Mouse (Mus musculus) Patski (cell line): ENCODE measurements around the gene Hoxa3. TPM values are rescaled to one million over a fixed set of nuclear protein-coding genes. Genes with fewer than 3 reads are reported as not detected.

Experiments used
- ATAC-seq: fragments of 100-300 bp; one replicate; pipeline ENCODE4 v1.8.0; 2021
- CTCF ChIA-PET: fragments of 350-600 bp; sonication (Branson Sonifier 250); formaldehyde crosslinking; loops from one replicate; lab custom pipeline; 2022; ENCODE audit warnings: inconsistent platforms; lab: Charles Lee
- POLR2A ChIA-PET: fragments of 350-600 bp; sonication (Branson Sonifier 250); formaldehyde crosslinking; loops from one replicate; lab custom pipeline; 2022; ENCODE audit warnings: antibody characterized with exemption, inconsistent platforms; lab: Charles Lee
- DNase-seq: peaks from one replicate; pipeline ENCODE4 v3.0.0-alpha.2; 2011; ENCODE audit warnings: low read depth, low spot score
- H3K27me3 ChIP-seq: fragments of 371-371 bp; one replicate; pipeline ENCODE4 v1.5.1; 2021
- CTCF ChIP-seq: fragments of 100-300 bp; IDR thresholded peaks from one replicate; pipeline ENCODE4 v1.5.1; 2021
- in situ Hi-C: fragments of 300-500 bp; cut with MboI; formaldehyde crosslinking; loops from 3 replicates; pipeline ENCODE4 v1.11.1; 2018; ENCODE audit warnings: low pct_unique_long_range_greater_than_20kb, mixed read lengths
- polyA plus RNA-seq: library from polyadenylated mRNA; unstranded; gene quantifications from one replicate; pipeline ENCODE4 v1.2.3, GENCODE M21; 2021

Hoxa3 gene
- polyA plus RNA-seq, 1 experiment from 2014 or later, result 12.3 TPM

DNA sequence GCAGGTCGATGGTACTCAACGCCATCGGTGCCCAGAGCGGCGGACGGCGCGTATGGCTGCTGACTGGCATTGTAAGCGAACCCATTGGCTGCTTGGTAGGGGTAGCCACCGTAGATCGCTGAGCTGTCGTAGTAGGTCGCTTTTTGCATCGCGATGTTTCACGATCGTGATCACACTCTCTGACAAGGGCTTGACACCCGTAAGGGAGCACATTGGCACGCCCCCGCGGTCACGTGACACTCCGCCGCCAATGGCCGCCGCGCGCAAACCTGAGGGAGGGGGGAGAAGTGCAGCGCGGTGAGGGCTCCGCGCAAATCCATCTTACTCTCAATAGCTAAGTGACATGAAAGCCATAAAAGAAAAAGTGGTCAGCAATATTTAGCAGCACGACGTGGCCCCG lies 40.6 kb downstream of the Hoxa3 start:
- ATAC-seq (peak; percentile 49), DNase-seq (no peak)
- ChIA-PET POLR2A (interaction anchor here (0.8 to 16.4 kb wide), 5 partner anchors 11 to 73 kb away, joined by 3 to 378 read pairs (median 8); partner anchors contain the start of genes Gm28308, Hoxa10, Hoxa11 and Hoxa3), CTCF (interaction anchor here (1.1 to 1.8 kb wide), 2 partner anchors 9 to 11 kb away, joined by 4 to 6 read pairs; no protein-coding TSS in a partner anchor)
- TF ChIP-seq CTCF, result no peak
- no peaks in the 10 kb centered on the region for H3K27me3 ChIP-seq
- in situ Hi-C loops, result loop anchor here (10.0 kb wide), 1 partner anchor 52 kb away; the partner anchor contains the start of gene Hoxa7

DNA sequence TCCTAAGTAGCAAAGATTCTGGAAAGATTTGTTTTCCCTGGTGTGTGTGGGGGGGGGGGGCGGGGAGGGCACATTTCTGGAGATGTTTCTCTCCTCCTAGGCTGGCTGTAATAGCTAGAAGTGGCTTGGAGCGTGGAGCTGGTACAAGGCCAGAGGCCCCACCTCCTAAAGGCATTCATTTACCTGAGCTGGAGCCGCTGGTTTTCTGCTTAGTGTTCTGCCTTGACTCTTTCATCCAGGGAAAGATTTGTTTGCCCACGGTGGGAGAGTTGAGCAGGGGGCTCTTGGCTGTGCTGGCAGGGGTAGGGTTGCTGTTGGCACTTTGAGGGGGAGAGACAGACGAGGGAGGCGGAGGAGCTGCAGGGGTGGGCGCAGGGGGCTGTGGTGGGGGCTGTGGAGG lies 41.2 kb downstream of the Hoxa3 start:
- DNase-seq, result no peak
- ChIA-PET POLR2A (interaction anchor here (1.4 to 16.4 kb wide), 4 partner anchors 10 to 73 kb away, joined by 7 to 378 read pairs (median 12); partner anchors contain the start of genes Gm28308, Hoxa10, Hoxa11 and Hoxa3), CTCF (interaction anchor here (1.1 to 1.8 kb wide), 2 partner anchors 9 to 10 kb away, joined by 4 to 6 read pairs; no protein-coding TSS in a partner anchor)
- no peaks in the 10 kb centered on the region for H3K27me3 ChIP-seq
- no peak for ATAC-seq
- TF ChIP-seq CTCF, result no peak
- in situ Hi-C loops, result loop anchor here (10.0 kb wide), 1 partner anchor 53 kb away; the partner anchor contains the start of gene Hoxa7

DNA sequence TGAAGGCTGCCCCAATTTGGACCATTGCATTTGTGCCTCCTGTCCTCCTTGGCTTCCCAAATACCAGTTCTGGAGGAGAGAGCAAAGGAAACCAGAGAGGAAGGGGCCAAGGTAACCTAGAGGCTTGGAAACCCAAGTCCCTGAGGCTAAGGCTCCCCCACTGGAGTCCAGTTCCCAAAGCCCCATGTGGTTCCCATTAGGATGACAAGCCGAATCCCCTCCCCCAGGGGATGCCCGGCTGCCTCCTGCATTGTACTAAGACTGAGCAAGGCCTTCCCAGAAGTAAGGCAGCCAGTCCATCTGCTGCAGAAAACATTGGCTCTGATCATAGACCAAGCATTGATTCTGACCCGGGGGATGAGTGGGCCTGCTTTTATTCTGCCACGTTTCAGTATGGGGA lies 41.8 kb downstream of the Hoxa3 start:
- no peaks in the 10 kb centered on the region for H3K27me3 ChIP-seq
- ATAC-seq (no peak), DNase-seq (no peak)
- in situ Hi-C loops, result loop anchor here (10.0 kb wide), 1 partner anchor 53 kb away; the partner anchor contains the start of gene Hoxa7
- ChIA-PET POLR2A (interaction anchor here (2.9 to 16.4 kb wide), 2 partner anchors 10 to 53 kb away, joined by 16 to 378 read pairs; partner anchors contain the start of genes Gm28308, Hoxa10, Hoxa3 and Hoxa6), CTCF (interaction anchor here (0.7 to 1.8 kb wide), 2 partner anchors 9 to 10 kb away, joined by 3 to 6 read pairs; no protein-coding TSS in a partner anchor)
- no peak for TF ChIP-seq CTCF

DNA sequence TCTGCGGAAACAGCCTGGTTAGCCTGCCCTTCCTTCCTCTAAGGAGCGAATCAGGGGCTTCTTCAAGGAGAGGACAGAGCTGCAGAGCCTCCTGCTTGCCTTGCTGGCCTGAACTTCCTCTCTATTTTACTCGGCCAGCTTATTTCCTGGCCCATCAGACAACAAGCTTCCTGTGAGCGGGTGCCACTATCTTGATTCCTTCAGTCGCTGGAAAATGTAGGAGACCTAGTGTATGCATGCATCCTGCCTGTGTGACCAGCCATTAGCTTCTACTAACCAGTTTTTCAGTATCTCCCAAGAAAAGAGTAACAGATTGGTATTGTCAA lies 42.3 kb downstream of the Hoxa3 start:
- CTCF ChIA-PET, result interaction anchor here (0.7 kb wide), 1 partner anchor 8 kb away, joined by 3 read pairs; no protein-coding TSS in a partner anchor
- TF ChIP-seq CTCF, result no peak
- ATAC-seq, result no peak

DNA sequence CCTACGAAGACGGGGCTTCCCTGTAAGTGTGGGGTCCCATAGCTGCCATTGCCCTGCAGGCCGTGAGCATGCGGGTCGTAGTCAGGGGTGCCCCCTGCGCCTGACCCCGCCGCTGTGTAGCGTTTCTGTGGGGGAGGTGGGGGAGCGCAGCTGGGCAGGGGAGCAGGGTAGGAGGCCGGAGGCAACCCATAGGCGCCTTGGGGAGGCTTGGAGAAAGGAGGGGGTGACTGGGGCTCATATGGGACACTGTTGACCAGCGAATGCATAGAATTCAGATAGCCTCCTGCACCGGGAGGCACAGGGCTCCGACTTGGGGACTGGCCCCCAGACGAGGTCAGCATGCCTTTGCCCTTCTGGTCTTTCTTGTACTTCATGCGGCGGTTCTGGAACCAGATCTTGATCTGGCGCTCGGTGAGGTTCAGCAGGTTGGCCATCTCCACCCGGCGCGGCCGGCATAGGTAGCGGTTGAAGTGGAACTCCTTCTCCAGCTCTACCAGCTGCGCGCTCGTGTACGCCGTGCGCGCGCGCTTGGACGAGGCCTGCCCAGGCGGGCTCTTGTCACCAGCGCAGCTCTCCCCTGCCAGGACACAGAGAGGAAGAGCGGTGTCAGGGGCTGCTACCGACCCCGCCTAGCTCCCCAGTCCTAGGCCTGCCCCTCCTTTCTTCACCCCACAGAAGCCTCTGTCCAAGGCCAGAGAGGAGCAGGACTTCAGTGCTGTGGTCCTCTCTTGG lies 42.8 kb downstream of the Hoxa3 start:
- ChIA-PET CTCF (interaction anchor here (0.7 kb wide), 1 partner anchor 8 kb away, joined by 3 read pairs; no protein-coding TSS in a partner anchor), POLR2A (interaction anchor here (2.9 to 16.4 kb wide), 2 partner anchors 9 to 54 kb away, joined by 16 to 378 read pairs; partner anchors contain the start of genes Gm28308, Hoxa10, Hoxa3 and Hoxa6)
- H3K27me3 ChIP-seq, result no peaks in the 10 kb centered on the region
- in situ Hi-C loops, result loop anchor here (10.0 kb wide), 1 partner anchor 54 kb away; the partner anchor contains the start of gene Hoxa7
- no peak for DNase-seq
- no peak for ATAC-seq
- TF ChIP-seq CTCF, result no peak

More for the DNA sequence above, 42.3 kb downstream of the Hoxa3 start:
- in situ Hi-C loops, result loop anchor here (10.0 kb wide), 1 partner anchor 54 kb away; the partner anchor contains the start of gene Hoxa7
- no peaks in the 10 kb centered on the region for H3K27me3 ChIP-seq
- POLR2A ChIA-PET, result interaction anchor here (2.9 to 16.4 kb wide), 2 partner anchors 9 to 54 kb away, joined by 16 to 378 read pairs; partner anchors contain the start of genes Gm28308, Hoxa10, Hoxa3 and Hoxa6
- DNase-seq, result no peak

DNA sequence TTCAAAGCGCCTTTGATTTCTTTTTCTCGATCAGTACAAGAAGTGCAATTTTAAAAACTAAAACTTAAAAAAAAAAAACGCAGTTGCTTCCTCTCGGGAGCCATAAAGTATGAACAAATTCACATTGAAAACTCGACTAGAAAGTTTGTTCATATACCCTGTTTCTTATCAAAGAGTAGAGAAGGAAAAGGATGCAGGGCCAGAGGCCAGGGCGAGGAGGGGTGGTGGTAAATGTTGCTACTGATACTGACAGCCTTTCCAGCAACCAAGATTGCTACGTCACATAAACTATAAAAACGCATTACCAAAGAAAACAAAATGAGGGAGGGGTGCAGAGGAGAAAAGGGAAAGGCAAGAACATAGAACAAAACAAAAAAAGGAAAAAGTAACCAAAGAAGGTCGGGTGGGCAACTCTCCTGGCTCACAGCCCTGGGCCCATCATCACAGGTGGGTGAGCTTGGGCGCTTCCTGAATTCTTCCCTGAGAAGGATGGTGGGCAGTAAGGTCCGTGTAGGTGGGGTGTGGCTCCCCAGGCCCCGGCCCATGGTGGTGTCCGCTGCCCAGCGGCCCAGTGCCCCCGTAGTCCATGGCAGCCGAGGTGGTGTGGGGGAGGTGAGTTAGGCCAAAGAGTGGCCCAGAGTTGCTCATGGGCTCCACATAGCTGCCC lies 43.5 kb downstream of the Hoxa3 start:
- TF ChIP-seq CTCF, result no peak
- in situ Hi-C loops, result loop anchor here (10.0 kb wide), 1 partner anchor 55 kb away; the partner anchor contains the start of gene Hoxa7
- DNase-seq (no peak), ATAC-seq (no peak)
- no peaks in the 10 kb centered on the region for H3K27me3 ChIP-seq
- POLR2A ChIA-PET, result interaction anchor here (16.4 kb wide), 1 partner anchor 55 kb away, joined by 378 read pairs; the partner anchor contains the start of genes Gm28308, Hoxa10, Hoxa3 and Hoxa6
- CTCF ChIA-PET, result no interaction called here

DNA sequence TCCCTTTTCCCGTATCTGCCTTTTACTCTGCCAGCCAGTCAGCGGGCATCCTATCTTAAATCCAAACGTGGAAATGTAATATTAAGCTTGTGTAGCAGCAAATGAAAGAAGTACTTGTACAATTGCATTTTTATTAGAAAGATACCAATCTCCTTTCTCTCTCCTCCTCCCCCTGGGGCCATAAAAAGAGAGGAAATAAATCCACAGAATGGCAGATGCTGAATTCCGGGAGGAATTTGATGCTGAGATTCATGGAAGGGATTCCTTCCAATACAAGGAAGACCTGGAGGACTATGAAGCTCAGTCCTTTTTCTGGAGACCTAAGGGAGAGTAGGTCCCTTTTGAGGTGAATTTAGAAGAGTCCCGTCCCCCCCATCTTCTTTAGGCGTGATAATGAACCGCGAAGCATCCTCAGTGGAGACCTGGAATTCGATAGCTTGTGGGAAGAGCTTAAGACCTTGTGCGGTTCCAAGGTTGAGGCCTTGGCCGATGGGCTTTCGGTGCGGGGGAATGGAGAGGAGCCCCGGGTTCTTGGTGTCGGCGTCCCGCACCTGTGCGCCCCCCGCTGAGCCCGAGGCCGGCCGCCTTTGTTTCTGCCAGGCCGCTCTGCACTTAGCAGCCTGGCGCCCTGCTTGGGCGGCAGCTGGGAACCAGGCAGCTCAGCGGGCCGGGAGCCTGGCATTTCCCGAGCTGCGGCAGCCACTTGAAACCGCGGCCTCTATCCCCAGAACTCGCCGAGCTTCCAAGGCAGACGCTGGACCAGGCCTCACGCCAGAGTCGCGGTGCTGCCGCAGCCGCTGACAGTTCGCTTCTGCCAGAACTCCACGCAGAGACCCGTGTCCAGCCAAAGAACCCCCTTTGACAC lies 44.7 kb downstream of the Hoxa3 start:
- DNase-seq (no peak), ATAC-seq (no peak)
- TF ChIP-seq CTCF, result no peak
- POLR2A ChIA-PET, result interaction anchor here (0.8 kb wide), 1 partner anchor 10 kb away, joined by 3 read pairs; the partner anchor contains the start of gene Hoxa1
- no peaks in the 10 kb centered on the region for H3K27me3 ChIP-seq
- in situ Hi-C loops, result no loop called here
- CTCF ChIA-PET, result interaction anchor here (0.5 kb wide), 1 partner anchor 54 kb away, joined by 3 read pairs; no protein-coding TSS in a partner anchor

DNA sequence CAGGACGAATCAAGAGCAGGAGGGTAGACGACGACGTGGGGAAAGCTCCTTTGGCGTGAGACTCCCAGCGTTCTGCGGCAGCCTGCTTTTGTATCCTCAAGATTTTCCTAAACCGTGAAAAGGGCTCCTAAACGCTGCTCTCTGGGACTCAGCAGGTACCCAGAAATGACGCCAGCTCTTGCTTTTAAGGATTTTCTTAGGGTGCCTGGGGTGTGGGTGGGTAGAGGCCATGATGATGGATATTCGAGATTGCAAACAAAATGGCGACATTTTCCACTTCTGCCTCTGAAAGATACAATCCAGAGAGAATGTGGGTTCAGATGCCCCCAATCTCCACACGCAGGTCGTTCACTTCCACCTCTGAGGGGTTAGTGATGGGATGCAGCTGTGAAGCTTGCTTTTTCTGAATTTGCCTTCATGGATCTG lies 45.4 kb downstream of the Hoxa3 start:
- no peak for TF ChIP-seq CTCF
- POLR2A ChIA-PET, result interaction anchor here (0.8 kb wide), 1 partner anchor 10 kb away, joined by 3 read pairs; the partner anchor contains the start of gene Hoxa1
- in situ Hi-C loops, result no loop called here
- CTCF ChIA-PET, result interaction anchor here (0.5 kb wide), 1 partner anchor 55 kb away, joined by 3 read pairs; no protein-coding TSS in a partner anchor
- ATAC-seq (no peak), DNase-seq (no peak)
- no peaks in the 10 kb centered on the region for H3K27me3 ChIP-seq

DNA sequence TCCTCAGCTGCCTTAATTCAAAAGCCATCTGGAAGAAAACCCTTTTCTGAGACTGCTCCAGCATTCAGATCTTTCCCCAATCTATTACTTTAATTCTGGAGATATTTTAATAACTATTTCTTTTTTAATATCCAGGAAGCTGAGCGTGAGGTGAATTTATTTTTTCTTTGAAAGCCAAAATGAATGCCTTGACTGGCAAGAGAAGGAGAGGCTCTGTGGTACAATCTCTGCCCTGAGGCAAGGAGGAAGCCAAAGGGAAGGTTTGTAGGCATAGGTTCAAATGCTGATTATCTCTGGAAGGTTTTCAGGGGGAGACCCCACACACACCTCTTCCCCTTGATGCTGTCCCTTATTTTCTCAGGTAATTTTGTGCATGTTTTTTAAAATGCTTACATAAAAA lies 46.0 kb downstream of the Hoxa3 start:
- POLR2A ChIA-PET, result no interaction called here
- no peak for DNase-seq
- in situ Hi-C loops, result no loop called here
- TF ChIP-seq CTCF, result no peak
- CTCF ChIA-PET, result no interaction called here
- H3K27me3 ChIP-seq, result no peaks in the 10 kb centered on the region
- ATAC-seq, result no peak
